Mouse (Mus musculus) liver, embryonic 13.5 days (tissue): ENCODE data around the gene Fryl. TPM values are rescaled to one million over a fixed set of nuclear protein-coding genes. Genes with fewer than 3 reads are reported as not detected.
"Not testable (repeated sequence)": the region's sequence is repeated elsewhere in the genome, so short reads cannot be mapped to it uniquely, and the experiment has no call there.

Experiments used
- ATAC-seq: fragments of 200-750 bp; cut with Nextera tagmentation; 2 replicates; pipeline ENCODE4 v1.8.0; 2017; ENCODE audit warnings: low read depth, mild to moderate bottlenecking, moderate number of reproducible peaks, moderate library complexity
- DNase-seq: peaks from one replicate; pipeline ENCODE4 v3.0.0; 2022
- H3K27ac ChIP-seq: fragments of 300-500 bp; sonication (generic); 2 replicates; pipeline ENCODE4 v1.5.1; 2015; ENCODE audit warnings: moderate library complexity, mild to moderate bottlenecking, inconsistent platforms
- H3K27me3 ChIP-seq: fragments of 300-500 bp; sonication (generic); 2 replicates; pipeline ENCODE4 v1.6.1; 2015; ENCODE audit warnings: mild to moderate bottlenecking, inconsistent platforms
- H3K36me3 ChIP-seq: fragments of 300-500 bp; sonication (generic); 2 replicates; pipeline ENCODE4 v1.6.1; 2015; ENCODE audit warnings: mild to moderate bottlenecking, inconsistent platforms
- H3K4me1 ChIP-seq: fragments of 300-500 bp; sonication (generic); replicated peaks from 2 replicates; pipeline ENCODE4 v1.6.1; 2015; ENCODE audit warnings: inconsistent platforms
- H3K4me2 ChIP-seq: fragments of 300-500 bp; sonication (generic); 2 replicates; pipeline ENCODE4 v1.6.1; 2015; ENCODE audit warnings: inconsistent platforms, mild to moderate bottlenecking, moderate library complexity
- H3K4me3 ChIP-seq: fragments of 300-500 bp; sonication (generic); replicated peaks from 2 replicates; pipeline ENCODE4 v1.5.1; 2015; ENCODE audit warnings: mild to moderate bottlenecking, inconsistent platforms
- H3K9ac ChIP-seq: fragments of 300-500 bp; sonication (generic); 2 replicates; pipeline ENCODE4 v1.6.1; 2015; ENCODE audit warnings: mild to moderate bottlenecking, inconsistent platforms
- H3K9me3 ChIP-seq: fragments of 300-500 bp; sonication (generic); replicated peaks from 2 replicates; pipeline ENCODE4 v1.6.1; 2016; ENCODE audit warnings: inconsistent platforms
- WGBS: fragments of 180-500 bp; shearing (Covaris S2); methylation state at CpG from one replicate; pipeline ENCODE4 v1.1.7; 2015; ENCODE audit not compliant: insufficient replicate concordance; 5-methylcytosine and 5-hydroxymethylcytosine counted together
- polyA plus RNA-seq: library from polyadenylated mRNA; unstranded; fragments of >200 nt; fragmentation: Nextera tagmentation; extraction: Ambion mirVana; gene quantifications from 2 replicates; pipeline ENCODE4 v1.2.1, GENCODE M21; 2015

The Fryl gene
- polyA plus RNA-seq, 1 experiment from 2014 or later, result 44.5 TPM

DNA sequence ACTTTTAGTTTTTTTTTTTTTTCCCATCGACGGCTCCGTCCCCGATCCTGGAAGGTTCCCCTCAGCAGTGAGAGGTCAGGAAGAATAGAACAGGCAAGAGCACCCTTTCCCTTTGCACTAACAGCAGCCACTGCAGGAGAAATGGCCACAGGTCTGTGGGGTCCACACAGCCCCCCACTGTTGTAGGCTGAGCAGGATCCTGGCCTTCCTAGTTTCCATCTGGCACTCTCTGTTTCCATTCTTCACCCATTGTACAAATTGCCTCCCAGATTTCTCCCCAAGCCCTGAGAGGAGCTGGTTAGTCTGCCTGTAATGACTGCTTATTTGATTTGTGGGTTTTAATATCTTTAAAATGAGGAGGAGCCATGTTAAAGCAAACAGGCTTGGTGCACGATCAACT is 252.4 kb downstream of the Fryl start:
- H3K4me1 ChIP-seq, result peaks cover 6% of the 10 kb centered on the region
- WGBS, result 74% methylated on average over 5 of the region's 5 CpGs
- no peak overlapping the region for H3K27ac ChIP-seq
- no peak overlapping the region for H3K4me3 ChIP-seq
- no peaks in the 10 kb centered on the region for H3K36me3 ChIP-seq
- DNase-seq, result no peak
- no peaks in the 10 kb centered on the region for H3K9me3 ChIP-seq
- no peak overlapping the region for H3K4me2 ChIP-seq
- no peak overlapping the region for H3K9ac ChIP-seq
- peaks cover 46% of the 10 kb centered on the region for H3K27me3 ChIP-seq
- ATAC-seq, result no peak

DNA sequence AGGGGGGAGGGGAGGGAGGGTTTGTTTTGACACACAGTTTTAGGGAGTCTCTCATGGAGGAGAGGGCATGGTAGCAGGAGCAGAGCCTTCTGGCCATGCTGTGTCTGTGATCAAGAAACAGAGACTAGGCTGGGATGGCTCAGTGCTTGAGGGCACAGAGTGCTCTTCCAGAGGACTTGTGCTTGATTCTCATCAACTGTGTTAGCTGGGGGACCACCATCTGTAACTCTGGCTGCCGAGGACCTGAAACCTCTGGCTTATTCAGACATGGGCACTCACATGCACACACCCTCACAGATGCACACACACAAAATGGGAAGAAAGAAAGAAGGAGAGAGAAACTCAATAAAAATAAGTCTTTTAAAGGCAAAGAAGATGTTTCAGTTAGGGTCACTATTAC is 257.9 kb downstream of the Fryl start:
- H3K4me2 ChIP-seq, H3K9ac ChIP-seq, H3K27ac ChIP-seq, ATAC-seq, H3K9me3 ChIP-seq, H3K4me3 ChIP-seq, H3K36me3 ChIP-seq, H3K4me1 ChIP-seq, H3K27me3 ChIP-seq, DNase-seq: not testable (repeated sequence)
- 48% methylated on average over 1 of the region's 1 CpGs for WGBS

DNA sequence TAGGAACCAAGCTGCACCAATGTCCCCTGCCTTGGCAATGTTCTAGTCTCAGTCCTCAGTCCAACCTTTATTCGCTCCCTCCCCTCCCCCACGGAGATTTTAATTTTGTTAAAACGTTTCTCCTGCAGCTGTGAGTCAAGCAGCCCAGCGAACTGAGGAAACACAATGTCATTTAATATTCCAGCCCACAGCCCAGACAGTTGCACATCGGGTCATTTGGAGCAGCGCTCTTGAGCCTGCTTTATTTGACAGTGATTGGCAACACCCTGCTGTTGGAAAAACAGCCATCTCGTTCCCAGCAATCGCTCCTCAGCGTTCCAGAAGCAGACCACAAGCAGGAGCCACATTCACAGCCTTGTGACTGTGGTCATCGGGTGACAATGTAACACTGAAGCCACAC is 261.0 kb downstream of the Fryl start:
- DNase-seq, result no peak
- ATAC-seq, result no peak
- WGBS, result 54% methylated on average over 10 of the region's 10 CpGs
- no peak overlapping the region for H3K9ac ChIP-seq
- H3K36me3 ChIP-seq, result no peaks in the 10 kb centered on the region
- no peak overlapping the region for H3K4me3 ChIP-seq
- no peaks in the 10 kb centered on the region for H3K27me3 ChIP-seq
- no peaks in the 10 kb centered on the region for H3K4me1 ChIP-seq
- H3K9me3 ChIP-seq, result no peaks in the 10 kb centered on the region
- no peak overlapping the region for H3K27ac ChIP-seq
- no peak overlapping the region for H3K4me2 ChIP-seq

DNA sequence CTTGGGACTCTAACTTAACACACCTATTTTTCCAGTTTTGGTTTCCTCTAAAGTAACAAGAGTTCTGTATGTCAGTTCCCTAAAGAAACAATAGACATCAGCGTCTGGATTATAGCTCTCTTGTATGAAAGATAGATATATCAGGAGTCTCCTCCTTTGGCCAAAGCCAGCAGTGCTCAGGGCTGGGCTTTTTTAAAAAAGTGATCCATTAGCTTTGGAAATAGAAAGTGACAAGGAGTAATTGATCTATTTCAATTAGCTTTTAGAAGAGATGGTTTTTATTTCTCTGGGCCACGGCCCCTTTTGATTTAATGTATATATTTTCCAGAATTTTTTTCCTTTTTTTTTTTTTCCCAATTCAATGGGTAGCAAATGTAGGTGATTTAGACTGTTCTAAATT is 261.5 kb downstream of the Fryl start:
- H3K9me3 ChIP-seq, result no peaks in the 10 kb centered on the region
- H3K9ac ChIP-seq, result no peak overlapping the region
- no peak overlapping the region for H3K4me2 ChIP-seq
- no peak overlapping the region for H3K27ac ChIP-seq
- H3K27me3 ChIP-seq, result no peaks in the 10 kb centered on the region
- H3K36me3 ChIP-seq, result no peaks in the 10 kb centered on the region
- H3K4me3 ChIP-seq, result no peak overlapping the region
- H3K4me1 ChIP-seq, result no peaks in the 10 kb centered on the region
- ATAC-seq (no peak), DNase-seq (no peak)
- WGBS, result 58% methylated on average over 2 of the region's 2 CpGs

DNA sequence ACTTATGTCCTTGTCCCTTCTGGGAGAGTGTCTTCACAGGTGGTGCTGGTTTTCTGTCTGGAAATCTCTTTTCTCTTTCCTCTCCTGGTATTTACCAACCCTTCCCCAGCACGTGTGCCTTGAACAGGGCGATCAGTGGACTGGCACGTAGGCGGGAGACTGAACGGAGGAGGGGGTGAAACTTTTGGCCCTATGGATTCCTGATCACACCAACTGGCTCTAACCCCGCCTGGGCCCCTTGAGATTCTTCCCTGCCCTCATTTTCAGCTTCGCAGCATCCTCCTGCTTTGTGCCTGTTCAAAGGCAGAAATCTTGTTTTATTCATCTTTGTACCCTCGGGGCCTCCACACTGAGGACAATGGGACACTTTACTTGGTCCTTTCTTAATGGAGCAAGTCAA is 262.0 kb downstream of the Fryl start:
- Histone ChIP-seq H3K27me3 (no peaks in the 10 kb centered on the region), H3K4me3 (no peak overlapping the region), H3K27ac (no peak overlapping the region), H3K9me3 (no peaks in the 10 kb centered on the region), H3K36me3 (no peaks in the 10 kb centered on the region), H3K4me2 (no peak overlapping the region), H3K9ac (no peak overlapping the region), H3K4me1 (no peaks in the 10 kb centered on the region)
- ATAC-seq, result no peak
- no peak for DNase-seq
- 60% methylated on average over 8 of the region's 8 CpGs for WGBS

DNA sequence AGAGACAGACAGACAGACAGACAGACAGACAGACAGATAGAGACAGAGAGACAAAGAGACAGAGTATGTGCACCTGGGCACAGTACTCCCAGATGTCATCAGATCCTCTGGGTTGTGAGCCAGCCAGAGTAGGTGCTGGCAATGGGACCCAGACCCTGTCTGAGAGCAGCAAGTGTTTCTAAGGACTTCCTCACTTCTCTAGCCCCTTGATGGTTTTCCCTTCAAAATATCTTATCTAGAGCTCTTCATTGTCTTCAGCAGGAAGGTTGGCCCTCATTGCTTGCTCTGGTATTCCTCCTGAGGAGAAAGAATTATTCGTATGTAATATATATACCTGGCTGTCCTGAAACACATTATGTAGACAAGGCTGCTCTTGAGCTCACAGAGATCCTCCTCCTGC is 263.9 kb downstream of the Fryl start:
- Histone ChIP-seq H3K36me3 (no peaks in the 10 kb centered on the region), H3K9me3 (no peaks in the 10 kb centered on the region), H3K9ac (no peak overlapping the region), H3K4me2 (no peak overlapping the region), H3K4me3 (no peak overlapping the region), H3K4me1 (no peaks in the 10 kb centered on the region), H3K27ac (no peak overlapping the region), H3K27me3 (no peaks in the 10 kb centered on the region)
- DNase-seq, result no peak
- ATAC-seq, result no peak
- WGBS, result 51% methylated on average over 1 of the region's 1 CpGs

DNA sequence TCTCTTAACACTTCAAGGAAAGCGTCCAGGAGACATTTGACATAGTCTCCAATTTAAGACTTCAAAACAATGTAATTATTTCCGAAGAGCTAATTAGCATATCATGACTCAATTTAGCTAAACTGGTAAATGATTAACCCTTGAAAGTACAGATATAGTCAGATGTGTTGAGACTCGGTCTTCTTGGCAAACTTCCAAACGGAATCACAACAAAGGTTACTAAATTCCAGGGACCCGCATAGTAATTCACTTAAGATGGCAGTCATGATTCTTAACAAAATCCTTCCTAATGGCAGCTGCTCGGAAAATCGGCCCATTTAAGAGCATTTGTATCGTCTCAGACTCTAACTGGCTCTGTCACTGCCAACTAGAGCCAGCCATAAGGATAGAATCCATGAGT is 266.7 kb downstream of the Fryl start:
- Histone ChIP-seq H3K4me1 (no peaks in the 10 kb centered on the region), H3K27ac (no peak overlapping the region), H3K4me2 (no peak overlapping the region), H3K9me3 (no peaks in the 10 kb centered on the region), H3K36me3 (no peaks in the 10 kb centered on the region), H3K9ac (no peak overlapping the region), H3K4me3 (no peak overlapping the region), H3K27me3 (no peaks in the 10 kb centered on the region)
- WGBS, result 68% methylated on average over 8 of the region's 8 CpGs
- ATAC-seq (no peak), DNase-seq (no peak)

DNA sequence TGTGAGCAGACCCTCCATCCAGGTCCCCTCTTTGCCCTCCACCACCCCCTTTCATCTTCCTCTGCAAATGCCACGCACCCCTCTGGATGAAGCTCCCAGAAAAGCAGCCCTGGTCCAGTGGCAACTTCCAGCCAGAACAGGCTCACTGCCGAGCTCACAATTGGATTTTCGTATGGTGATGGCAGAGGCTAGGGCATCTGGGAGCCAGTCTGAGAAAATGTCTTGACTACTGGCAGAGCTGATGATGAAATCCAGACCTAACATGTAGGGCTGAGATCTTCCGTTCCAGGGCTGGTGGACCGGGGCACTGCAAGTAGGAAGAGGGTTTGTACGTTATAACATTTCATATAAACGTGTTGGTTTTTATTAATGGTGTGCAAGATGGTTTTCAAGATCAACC is 268.6 kb downstream of the Fryl start:
- WGBS, result 70% methylated on average over 7 of the region's 7 CpGs
- no peak for ATAC-seq
- DNase-seq, result no peak

DNA sequence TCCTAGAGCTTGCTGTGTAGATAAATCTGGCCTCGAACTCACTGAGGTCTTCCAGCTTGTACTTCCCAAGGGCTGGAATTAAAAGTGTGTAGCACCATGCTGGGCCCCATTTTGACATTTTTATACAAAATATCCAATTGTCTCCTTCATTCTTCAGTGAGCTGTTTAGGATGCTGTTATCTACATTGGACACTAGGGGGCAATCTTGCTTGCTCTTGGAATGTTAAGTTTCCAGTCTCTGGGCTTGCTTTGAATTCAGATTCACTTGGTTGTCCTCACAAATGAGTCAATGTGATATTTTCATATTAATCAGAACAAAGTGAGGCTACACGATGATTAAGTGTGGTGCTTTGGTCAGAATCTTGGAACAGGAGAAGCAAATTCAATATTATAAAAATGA is 272.3 kb downstream of the Fryl start:
- ATAC-seq, result no peak
- WGBS, result 5% methylated on average over 2 of the region's 2 CpGs
- H3K36me3 ChIP-seq, result 0 out of 2 replicates have a peak, but pooled peaks cover 5% of the 10 kb centered on the region
- H3K9ac ChIP-seq, result no peak overlapping the region
- no peaks in the 10 kb centered on the region for H3K9me3 ChIP-seq
- H3K4me1 ChIP-seq, result no peaks in the 10 kb centered on the region
- no peak for DNase-seq
- H3K27me3 ChIP-seq, result no peaks in the 10 kb centered on the region
- no peak overlapping the region for H3K4me2 ChIP-seq
- no peak overlapping the region for H3K27ac ChIP-seq
- no peak overlapping the region for H3K4me3 ChIP-seq

More for the DNA sequence above, 268.6 kb downstream of the Fryl start:
- Histone ChIP-seq H3K4me3 (no peak overlapping the region), H3K36me3 (no peaks in the 10 kb centered on the region), H3K4me2 (no peak overlapping the region), H3K9ac (no peak overlapping the region), H3K27me3 (no peaks in the 10 kb centered on the region), H3K9me3 (no peaks in the 10 kb centered on the region), H3K4me1 (no peaks in the 10 kb centered on the region), H3K27ac (no peak overlapping the region)

DNA sequence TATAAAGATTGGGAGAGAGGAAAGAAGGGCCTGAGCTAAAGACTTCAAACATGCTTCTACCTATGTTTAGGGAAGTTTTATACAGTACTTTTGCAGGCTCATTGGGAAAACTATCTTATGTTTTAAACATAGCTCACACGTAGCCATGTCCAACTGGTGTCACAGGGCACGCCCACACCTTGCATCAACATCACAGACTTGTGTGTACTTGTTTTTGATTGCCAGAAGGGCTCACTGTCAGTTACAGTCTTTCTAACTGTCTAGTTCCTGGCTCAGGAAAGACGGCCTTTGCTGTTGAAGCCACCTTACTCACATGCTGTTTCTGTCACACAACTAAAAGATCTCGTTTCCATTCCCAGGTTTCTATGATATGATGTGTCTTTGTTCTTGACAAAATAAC is 279.9 kb downstream of the Fryl start:
- Histone ChIP-seq H3K9ac (no peak overlapping the region), H3K27ac (no peak overlapping the region), H3K36me3 (peaks cover 22% of the 10 kb centered on the region), H3K27me3 (no peaks in the 10 kb centered on the region), H3K4me2 (no peak overlapping the region), H3K9me3 (no peaks in the 10 kb centered on the region), H3K4me3 (no peak overlapping the region), H3K4me1 (no peaks in the 10 kb centered on the region)
- DNase-seq, result no peak
- no peak for ATAC-seq
- 69% methylated on average over 4 of the region's 4 CpGs for WGBS

DNA sequence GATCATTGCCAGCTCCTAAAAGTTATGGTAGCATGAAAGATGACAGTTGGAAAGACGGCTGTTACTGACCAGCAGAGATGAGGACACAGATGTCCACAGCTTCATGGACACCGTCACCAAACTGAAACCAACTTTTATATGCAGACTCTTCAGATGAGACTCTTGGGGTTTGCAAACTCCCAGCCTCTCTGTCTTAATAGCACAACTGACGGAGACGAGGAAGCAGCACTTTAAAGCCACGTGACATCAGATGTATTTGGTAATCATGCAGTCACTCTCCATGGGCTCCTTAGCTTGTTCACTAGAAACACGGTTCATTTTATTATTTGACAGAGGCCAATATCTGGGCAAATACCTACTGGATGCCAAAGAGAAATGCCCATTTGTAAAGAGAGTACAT is 280.4 kb downstream of the Fryl start:
- Histone ChIP-seq H3K9ac (no peak overlapping the region), H3K9me3 (no peaks in the 10 kb centered on the region), H3K27ac (no peak overlapping the region), H3K4me2 (no peak overlapping the region), H3K4me1 (no peaks in the 10 kb centered on the region), H3K36me3 (peaks cover 22% of the 10 kb centered on the region), H3K27me3 (no peaks in the 10 kb centered on the region), H3K4me3 (no peak overlapping the region)
- no peak for DNase-seq
- WGBS, result 83% methylated on average over 6 of the region's 6 CpGs
- ATAC-seq, result no peak

DNA sequence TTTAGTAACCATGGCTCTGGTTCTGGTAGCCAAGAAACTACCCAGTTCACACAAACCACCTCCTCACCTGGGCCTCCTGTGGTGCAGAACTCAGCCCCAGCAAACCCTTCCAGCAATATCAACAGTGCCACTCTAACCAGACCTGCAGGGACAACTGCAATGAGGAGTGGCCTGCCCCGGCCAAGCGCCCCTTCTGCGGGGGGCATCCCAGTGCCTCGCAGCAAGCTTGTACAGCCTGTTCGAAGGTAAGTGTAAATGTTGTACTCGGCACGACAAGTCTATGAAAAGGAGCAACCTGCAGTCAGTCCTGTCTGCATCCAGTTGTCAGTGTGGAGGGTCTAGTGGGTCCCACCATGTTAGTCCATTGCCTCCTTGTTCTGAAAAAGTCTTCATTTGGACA is 281.8 kb downstream of the Fryl start, which contains the start of gene Gm10135:
TSS of gene Gm10135 (minus strand) at position 101 of the 400 bp plus-strand sequence.
- no peaks in the 10 kb centered on the region for H3K27me3 ChIP-seq
- DNase-seq (no peak), ATAC-seq (no peak)
- H3K9ac ChIP-seq, result no peak within 1 kb of the TSS
- 86% methylated on average over 7 of the region's 7 CpGs for WGBS
- no peaks in the 10 kb centered on the region for H3K4me1 ChIP-seq
- H3K36me3 ChIP-seq, result peaks cover 22% of the 10 kb centered on the region
- H3K4me3 ChIP-seq, result no peak within 1 kb of the TSS
- H3K27ac ChIP-seq, result no peak within 1 kb of the TSS
- no peak within 1 kb of the TSS for H3K4me2 ChIP-seq
- H3K9me3 ChIP-seq, result no peaks in the 10 kb centered on the region
